Mouse (Mus musculus): Measurements from ENCODE around the gene Mus81.

DNA sequence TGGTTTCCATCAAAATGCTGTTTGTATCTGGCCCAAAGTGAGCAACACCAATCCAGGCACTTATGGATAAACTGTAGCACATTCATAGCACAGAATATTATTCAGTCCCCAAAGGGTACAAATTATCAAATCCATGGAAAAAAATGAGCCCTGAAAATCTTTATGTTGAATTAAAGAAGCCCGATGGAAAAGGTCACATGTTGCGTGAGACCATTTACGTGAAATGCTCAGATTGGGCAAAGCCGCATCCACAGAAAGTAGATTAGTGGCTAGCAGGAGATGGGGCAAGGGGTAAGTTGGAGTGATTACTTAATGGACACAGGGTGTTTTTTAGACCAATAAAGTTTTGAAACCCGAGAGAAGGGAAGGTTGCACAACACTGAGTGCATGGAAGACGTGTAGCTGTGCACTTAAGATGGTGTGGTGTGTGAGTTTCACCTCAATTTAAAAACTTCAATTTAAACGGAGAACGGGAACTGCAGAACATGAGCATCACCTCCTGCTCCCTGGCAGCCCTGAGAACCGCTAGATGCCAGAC lies 43.8 kb downstream of the Mus81 start:
- TF ChIP-seq CTCF (IDR thresholded peaks at IDR 0.05; ENCODE audit: low read depth) = no peak
- no peak for TF ChIP-seq EP300 (optimal IDR thresholded peaks at IDR 0.05)
